Mouse (Mus musculus) stomach, postnatal 0 days (tissue): ENCODE measurements around the gene Clk3. TPM values are rescaled to one million over a fixed set of nuclear protein-coding genes. Genes with fewer than 3 reads are reported as not detected.

Experiments
- ATAC-seq: fragments of 200-750 bp; cut with Nextera tagmentation; 2 replicates; pipeline ENCODE4 v1.8.0; 2017; ENCODE audit not compliant: low FRiP score, low TSS enrichment
- DNase-seq: peaks from one replicate; pipeline ENCODE4 v3.0.0-alpha.2; 2016; ENCODE audit warnings: low spot score
- H3K27ac ChIP-seq: fragments of 300-500 bp; sonication (generic); replicated peaks from 2 replicates; pipeline ENCODE4 v1.5.1; 2014; ENCODE audit warnings: mild to moderate bottlenecking, control low read depth
- H3K27me3 ChIP-seq: fragments of 300-500 bp; sonication (generic); 2 replicates; pipeline ENCODE4 v1.6.1; 2014; ENCODE audit warnings: low read length; ENCODE audit not compliant: control insufficient read depth, insufficient read depth
- H3K36me3 ChIP-seq: fragments of 300-500 bp; sonication (generic); 2 replicates; pipeline ENCODE4 v1.6.1; 2014; ENCODE audit warnings: low read length, mixed read lengths; ENCODE audit not compliant: control insufficient read depth, insufficient read depth
- H3K4me1 ChIP-seq: fragments of 300-500 bp; sonication (generic); replicated peaks from 2 replicates; pipeline ENCODE4 v1.6.1; 2014; ENCODE audit warnings: antibody characterized with exemption; ENCODE audit not compliant: control insufficient read depth, insufficient read depth
- H3K4me2 ChIP-seq: fragments of 300-500 bp; sonication (generic); replicated peaks from 2 replicates; pipeline ENCODE4 v1.6.1; 2014; ENCODE audit warnings: low read depth, mild to moderate bottlenecking, control low read depth, moderate library complexity
- H3K4me3 ChIP-seq: fragments of 300-500 bp; sonication (generic); 2 replicates; pipeline ENCODE4 v1.5.1; 2014; ENCODE audit warnings: low read depth, low read length, control low read depth
- H3K9ac ChIP-seq: fragments of 300-500 bp; sonication (generic); 2 replicates; pipeline ENCODE4 v1.6.1; 2014; ENCODE audit warnings: mild to moderate bottlenecking, low read length, control low read depth, mixed read lengths
- H3K9me3 ChIP-seq: fragments of 300-500 bp; sonication (generic); 2 replicates; pipeline ENCODE4 v1.6.1; 2016; ENCODE audit warnings: low read length; ENCODE audit not compliant: control insufficient read depth
- CTCF ChIP-seq: IDR thresholded peaks from 2 replicates; pipeline ENCODE4 v1.5.1; 2016; ENCODE audit warnings: antibody characterized with exemption, low read depth, mild to moderate bottlenecking, moderate library complexity
- EP300 ChIP-seq: optimal IDR thresholded peaks from 2 replicates; pipeline ENCODE3; 2016; ENCODE audit warnings: antibody characterized with exemption
- WGBS: fragments of 180-500 bp; shearing (Covaris S2); extraction: QIAGEN DNeasy Blood & Tissue Kit; methylation state at CpG from one replicate; pipeline ENCODE4 v1.1.7; 2014; 5-methylcytosine and 5-hydroxymethylcytosine counted together
- polyA plus RNA-seq: library from polyadenylated mRNA; unstranded; fragments of >200 nt; fragmentation: Nextera tagmentation; extraction: Ambion mirVana; gene quantifications from 2 replicates; pipeline ENCODE4 v1.2.1, GENCODE M21; 2015

The Clk3 gene
- polyA plus RNA-seq, 1 experiment from 2014 or later: 29.4 TPM

DNA sequence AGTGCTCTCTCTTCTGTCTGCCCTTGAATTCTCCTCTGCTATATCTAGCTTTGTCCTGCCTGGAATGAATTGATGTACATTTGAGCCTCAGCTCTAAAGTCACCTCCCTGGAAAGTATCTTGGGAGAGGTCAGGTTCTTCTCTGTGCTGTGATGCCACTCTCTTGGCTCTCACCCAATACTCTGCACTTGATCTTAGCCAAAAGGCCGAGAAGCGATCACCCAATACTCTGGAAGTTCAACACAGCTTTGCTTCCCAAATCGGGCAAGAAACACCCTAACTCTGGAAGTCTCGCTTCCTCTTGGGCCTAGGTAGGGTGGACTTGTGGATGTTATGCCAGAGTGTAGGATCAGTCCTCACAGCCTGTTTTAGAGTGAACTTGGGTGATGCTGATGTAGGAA is 1.6 kb upstream of the Clk3 start:
- WGBS: 93% methylated on average over 4 of the region's 4 CpGs
- Histone ChIP-seq H3K4me3 (no peak overlapping the region), H3K4me2 (no peak overlapping the region), H3K36me3 (no peaks in the 10 kb centered on the region), H3K4me1 (peaks cover 15% of the 10 kb centered on the region; the same call in 1 of the 2 replicates), H3K9me3 (no peaks in the 10 kb centered on the region), H3K27ac (no peak overlapping the region), H3K9ac (no peak overlapping the region), H3K27me3 (no peaks in the 10 kb centered on the region)
- no peak for ATAC-seq
- TF ChIP-seq EP300: no peak
- no peak for TF ChIP-seq CTCF
- DNase-seq: no peak

DNA sequence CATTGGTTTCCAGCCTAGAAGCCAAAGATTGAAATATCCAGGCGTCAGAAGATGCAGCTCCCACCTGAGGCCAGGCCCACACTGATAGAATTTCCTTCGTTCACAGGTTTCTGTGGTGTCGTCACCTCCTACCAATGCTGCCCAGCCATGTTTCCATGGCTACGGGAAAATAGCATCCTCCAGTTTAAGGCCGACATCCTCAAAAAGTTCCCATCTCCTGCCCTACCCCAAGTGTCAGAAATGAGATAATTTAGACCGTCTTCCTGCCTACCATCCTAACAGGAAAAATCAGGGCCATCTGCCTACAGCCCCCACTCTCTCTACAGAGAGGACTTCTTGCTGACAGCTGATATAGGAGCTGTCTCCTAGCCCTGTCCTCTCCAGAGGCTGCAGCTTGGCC is 771 bp upstream of the Clk3 start:
- Histone ChIP-seq H3K9me3 (no peaks in the 10 kb centered on the region), H3K4me1 (peaks cover 20% of the 10 kb centered on the region; the same call in 1 of the 2 replicates), H3K27me3 (no peaks in the 10 kb centered on the region), H3K36me3 (no peaks in the 10 kb centered on the region), H3K4me3 (peak overlapping the region; percentile 93), H3K4me2 (peak overlapping the region; percentile 94), H3K9ac (peak overlapping the region; percentile 98), H3K27ac (0 out of 2 replicates have a peak overlapping the region, but pooled peaks have one; percentile 99)
- no peak for ATAC-seq
- no peak for DNase-seq
- 49% methylated on average over 6 of the region's 6 CpGs for WGBS
- TF ChIP-seq EP300 (no peak), CTCF (no peak)

DNA sequence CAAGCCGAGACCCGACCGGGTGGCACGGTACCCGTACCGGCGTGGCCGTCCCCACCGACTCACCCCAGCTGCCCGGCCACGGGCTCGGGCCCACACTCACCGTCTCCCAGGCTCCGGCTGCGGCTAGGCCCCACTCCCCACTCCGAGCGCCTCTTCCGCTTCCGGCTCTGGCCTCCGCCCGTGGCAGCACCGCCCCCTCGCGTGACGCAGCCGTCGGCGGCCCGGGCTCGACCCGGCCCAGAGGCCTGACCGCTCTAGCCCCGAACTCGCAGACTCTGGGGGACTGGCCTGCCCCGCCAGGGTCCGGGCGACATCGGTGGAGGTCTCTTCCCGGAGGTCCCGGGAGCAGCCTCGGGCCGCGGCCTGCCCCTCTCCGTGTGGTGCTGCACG is 691 bp downstream of the Clk3 start:
- peak; percentile 91 for ATAC-seq
- Histone ChIP-seq H3K4me2 (peak overlapping the region; percentile 94), H3K27ac (peak overlapping the region; percentile 99), H3K36me3 (0 out of 2 replicates have a peak, but pooled peaks cover 12% of the 10 kb centered on the region), H3K9ac (peak overlapping the region; percentile 98), H3K9me3 (no peaks in the 10 kb centered on the region), H3K4me3 (peak overlapping the region; percentile 93), H3K27me3 (no peaks in the 10 kb centered on the region), H3K4me1 (peaks cover 20% of the 10 kb centered on the region; the same call in 1 of the 2 replicates)
- WGBS: 1% methylated on average over 39 of the region's 45 CpGs
- peak; percentile 95 for DNase-seq
- peak; percentile 75 for TF ChIP-seq EP300
- TF ChIP-seq CTCF: no peak

DNA sequence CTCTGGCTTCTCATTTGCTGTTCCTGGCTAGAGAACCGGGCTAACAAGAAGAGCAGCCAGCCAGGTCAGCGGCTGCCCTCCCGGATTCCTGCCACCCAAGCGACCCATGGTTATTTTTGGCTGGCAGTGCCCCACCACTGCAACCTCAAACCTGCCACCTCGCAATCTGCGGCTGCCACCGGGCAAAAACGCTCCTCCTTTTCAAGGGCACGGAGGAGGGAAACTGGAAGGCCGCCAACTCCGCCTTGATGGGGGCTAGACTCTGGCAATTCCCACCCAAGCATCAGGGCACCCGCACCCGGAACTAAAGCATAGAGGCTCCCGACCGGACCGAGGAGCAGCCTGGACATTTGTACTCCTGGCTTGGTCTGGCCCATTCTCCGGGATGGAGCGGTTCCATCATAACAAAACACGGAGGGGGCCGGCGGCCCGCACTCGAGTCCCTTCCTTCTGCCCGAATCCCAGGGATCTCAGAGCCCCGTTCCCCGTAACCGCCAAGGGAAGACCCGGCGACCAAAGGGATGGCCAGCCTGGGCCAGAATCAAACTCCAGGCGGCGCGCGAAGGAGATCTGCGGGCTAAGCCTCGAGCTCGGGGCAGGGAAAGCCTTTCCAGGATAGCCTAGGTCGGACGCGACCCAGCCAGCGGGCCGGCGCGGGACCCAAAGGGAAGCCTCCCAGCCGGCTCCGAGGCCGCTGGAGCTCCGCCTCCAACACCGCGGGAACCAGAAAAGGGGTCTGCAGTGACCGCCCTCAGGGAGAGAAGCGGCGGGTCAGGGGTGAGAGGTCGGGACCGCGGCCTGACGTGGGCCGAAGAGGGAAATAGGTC is 1.3 kb downstream of the Clk3 start:
- no peak for TF ChIP-seq EP300
- peak; percentile 46 for TF ChIP-seq CTCF
- Histone ChIP-seq H3K4me2 (peak overlapping the region; percentile 94), H3K9ac (peak overlapping the region; percentile 98), H3K27ac (peak overlapping the region; percentile 99), H3K4me3 (peak overlapping the region; percentile 93), H3K9me3 (no peaks in the 10 kb centered on the region), H3K27me3 (no peaks in the 10 kb centered on the region), H3K36me3 (peaks cover 12% of the 10 kb centered on the region; the same call in 1 of the 2 replicates), H3K4me1 (peaks cover 20% of the 10 kb centered on the region; the same call in 1 of the 2 replicates)
- DNase-seq: peak; percentile 70
- WGBS: 1% methylated on average over 49 of the region's 57 CpGs
- peak; percentile 42 for ATAC-seq

DNA sequence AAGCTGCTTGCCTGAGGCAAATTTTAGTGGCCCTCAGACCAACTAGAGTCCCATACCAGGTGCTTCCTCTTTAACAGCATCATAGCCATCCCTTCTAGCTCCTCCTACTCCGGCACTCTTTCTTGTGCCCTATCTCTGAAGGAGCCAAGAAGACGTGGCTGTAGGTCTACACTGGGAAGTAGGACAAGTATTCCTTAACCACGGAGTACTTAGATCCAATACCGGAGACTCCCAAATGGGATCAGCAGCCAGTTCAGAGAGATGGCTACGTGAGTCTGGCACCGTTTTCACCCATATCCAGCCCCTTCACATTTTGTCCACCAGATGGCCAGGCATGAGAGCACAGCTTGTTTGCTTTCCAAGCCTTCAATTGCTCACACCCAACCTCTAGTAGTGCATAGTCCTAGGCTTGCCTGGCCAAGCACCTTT is 3.1 kb downstream of the Clk3 start:
- ATAC-seq (peak; percentile 47; the same call in 1 of the 2 replicates), DNase-seq (peak; percentile 76)
- Histone ChIP-seq H3K36me3 (peaks cover 22% of the 10 kb centered on the region; the same call in 1 of the 2 replicates), H3K4me2 (peak overlapping the region; percentile 25; the same call in 1 of the 2 replicates), H3K4me1 (peaks cover 20% of the 10 kb centered on the region; the same call in 1 of the 2 replicates), H3K4me3 (no peak overlapping the region), H3K27ac (no peak overlapping the region; the same call in 1 of the 2 replicates), H3K27me3 (no peaks in the 10 kb centered on the region), H3K9me3 (no peaks in the 10 kb centered on the region), H3K9ac (0 out of 2 replicates have a peak overlapping the region, but pooled peaks have one; percentile 13)
- 32% methylated on average over 6 of the region's 6 CpGs for WGBS
- TF ChIP-seq EP300 (no peak), CTCF (peak; percentile 82)
